Mouse (Mus musculus) hindbrain, embryonic 16.5 days (tissue): ENCODE data around the gene Cox17. TPM values are rescaled to one million over a fixed set of nuclear protein-coding genes. Genes with fewer than 3 reads are reported as not detected.

ENCODE experiments used
- ATAC-seq: fragments of 200-750 bp; cut with Nextera tagmentation; 2 replicates; pipeline ENCODE4 v1.8.0; 2017; ENCODE audit warnings: moderate TSS enrichment, moderate library complexity
- H3K27ac ChIP-seq: fragments of 300-500 bp; sonication (generic); 2 replicates; pipeline ENCODE4 v1.5.1; 2014; ENCODE audit warnings: low read depth, mild to moderate bottlenecking, control low read depth, low read length, moderate library complexity
- H3K27me3 ChIP-seq: fragments of 300-500 bp; sonication (generic); replicated peaks from 2 replicates; pipeline ENCODE4 v1.6.1; 2014; ENCODE audit warnings: low read length; ENCODE audit not compliant: control insufficient read depth, insufficient read depth
- H3K36me3 ChIP-seq: fragments of 300-500 bp; sonication (generic); 2 replicates; pipeline ENCODE4 v1.6.1; 2014; ENCODE audit warnings: mild to moderate bottlenecking, low read length, moderate library complexity, mixed read lengths; ENCODE audit not compliant: control insufficient read depth, insufficient read depth
- H3K4me1 ChIP-seq: fragments of 300-500 bp; sonication (generic); 2 replicates; pipeline ENCODE4 v1.6.1; 2014; ENCODE audit warnings: low read depth, low read length; ENCODE audit not compliant: control insufficient read depth, insufficient read depth
- H3K4me2 ChIP-seq: fragments of 300-500 bp; sonication (generic); 2 replicates; pipeline ENCODE4 v1.6.1; 2014; ENCODE audit warnings: mild to moderate bottlenecking, low read length, control low read depth, moderate library complexity
- H3K4me3 ChIP-seq: fragments of 300-500 bp; sonication (generic); 2 replicates; pipeline ENCODE4 v1.5.1; 2014; ENCODE audit warnings: mild to moderate bottlenecking, low read length, control low read depth, moderate library complexity
- H3K9ac ChIP-seq: fragments of 300-500 bp; sonication (generic); 2 replicates; pipeline ENCODE4 v1.6.1; 2014; ENCODE audit warnings: low read depth, mild to moderate bottlenecking, control low read depth, low read length, moderate library complexity
- H3K9me3 ChIP-seq: fragments of 300-500 bp; sonication (generic); 2 replicates; pipeline ENCODE4 v1.6.1; 2014; ENCODE audit warnings: mild to moderate bottlenecking, low read length, moderate library complexity; ENCODE audit not compliant: control insufficient read depth
- WGBS: fragments of 180-500 bp; shearing (Covaris S2); extraction: QIAGEN DNeasy Blood & Tissue Kit; methylation state at CpG from one replicate; pipeline ENCODE4 v1.1.7; 2014; 5-methylcytosine and 5-hydroxymethylcytosine counted together
- polyA plus RNA-seq: library from polyadenylated mRNA; unstranded; fragments of >200 nt; fragmentation: Nextera tagmentation; extraction: Ambion mirVana; gene quantifications from 2 replicates; pipeline ENCODE4 v1.2.1, GENCODE M21; 2015

Cox17 gene
- polyA plus RNA-seq, 1 experiment from 2014 or later = 71.9 TPM

DNA sequence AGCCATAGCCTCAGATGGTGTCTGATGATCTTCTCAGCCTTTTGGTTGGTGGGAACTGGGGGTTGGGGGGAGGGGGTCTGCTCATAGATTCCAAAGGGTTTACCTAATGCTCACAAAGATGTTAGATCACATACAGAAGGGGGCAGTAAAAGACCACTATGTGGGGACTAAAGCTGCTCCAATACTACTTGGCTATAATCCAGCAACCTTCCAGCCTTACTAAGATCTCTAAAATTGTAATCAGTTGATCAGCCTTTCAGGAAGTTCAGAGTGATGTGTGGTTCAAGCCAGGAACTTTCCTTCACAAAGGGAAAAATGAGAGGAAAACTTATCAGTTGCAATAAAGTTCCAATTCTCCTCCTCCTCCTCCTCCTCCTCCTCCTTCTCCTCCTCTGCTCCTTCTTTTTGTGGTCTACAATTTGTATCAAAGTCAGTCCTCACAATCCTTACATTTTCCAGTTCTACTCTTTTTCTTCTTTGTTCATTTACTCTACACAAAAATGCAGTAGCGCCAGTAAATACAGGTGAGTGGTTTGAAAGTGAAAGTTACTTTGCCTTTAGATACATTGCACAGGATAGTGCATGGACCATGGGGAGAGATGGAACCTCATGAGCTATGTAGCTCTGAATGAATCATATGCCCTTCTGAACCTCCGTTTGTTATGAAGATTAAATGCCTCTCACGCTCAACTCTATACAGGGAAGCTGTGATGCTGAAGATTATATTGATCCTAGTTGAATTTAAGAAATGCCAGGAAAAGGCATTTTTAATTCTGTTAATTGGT, 1.7 kb upstream of the Cox17 start:
- 78% methylated on average over 3 of the region's 3 CpGs for WGBS
- Histone ChIP-seq H3K9ac (no peak overlapping the region), H3K4me3 (no peak overlapping the region), H3K36me3 (no peaks in the 10 kb centered on the region; the same call in 1 of the 2 replicates), H3K9me3 (no peaks in the 10 kb centered on the region), H3K27ac (no peak overlapping the region), H3K4me1 (peaks cover 12% of the 10 kb centered on the region), H3K27me3 (no peaks in the 10 kb centered on the region), H3K4me2 (no peak overlapping the region)
- ATAC-seq = 0 out of 2 replicates have a peak, but pooled peaks have one; percentile 28

- H3K36me3 ChIP-seq = peaks cover 11% of the 10 kb centered on the region
- H3K4me1 ChIP-seq = peaks cover 10% of the 10 kb centered on the region
- WGBS = 66% methylated on average over 6 of the region's 6 CpGs
- no peaks in the 10 kb centered on the region for H3K27me3 ChIP-seq
- no peaks in the 10 kb centered on the region for H3K9me3 ChIP-seq
- peak overlapping the region; percentile 95 for H3K4me3 ChIP-seq
- ATAC-seq = no peak
- H3K4me2 ChIP-seq = peak overlapping the region; percentile 81
- no peak overlapping the region for H3K27ac ChIP-seq
- peak overlapping the region; percentile 27 for H3K9ac ChIP-seq
These were observed 797 bp downstream of the Cox17 start for GRCm38 (mm10) chr16:38347588-38347987.

GRCm38 (mm10) chr16:38348217-38348761, 1.5 kb downstream of the Cox17 start:
- no peak for ATAC-seq
- peaks cover 11% of the 10 kb centered on the region for H3K36me3 ChIP-seq
- no peak overlapping the region for H3K9ac ChIP-seq
- H3K4me3 ChIP-seq = no peak overlapping the region
- H3K4me2 ChIP-seq = no peak overlapping the region
- H3K9me3 ChIP-seq = no peaks in the 10 kb centered on the region
- peaks cover 10% of the 10 kb centered on the region for H3K4me1 ChIP-seq
- H3K27me3 ChIP-seq = no peaks in the 10 kb centered on the region
- no peak overlapping the region for H3K27ac ChIP-seq
- WGBS = 90% methylated on average over 9 of the region's 9 CpGs

DNA sequence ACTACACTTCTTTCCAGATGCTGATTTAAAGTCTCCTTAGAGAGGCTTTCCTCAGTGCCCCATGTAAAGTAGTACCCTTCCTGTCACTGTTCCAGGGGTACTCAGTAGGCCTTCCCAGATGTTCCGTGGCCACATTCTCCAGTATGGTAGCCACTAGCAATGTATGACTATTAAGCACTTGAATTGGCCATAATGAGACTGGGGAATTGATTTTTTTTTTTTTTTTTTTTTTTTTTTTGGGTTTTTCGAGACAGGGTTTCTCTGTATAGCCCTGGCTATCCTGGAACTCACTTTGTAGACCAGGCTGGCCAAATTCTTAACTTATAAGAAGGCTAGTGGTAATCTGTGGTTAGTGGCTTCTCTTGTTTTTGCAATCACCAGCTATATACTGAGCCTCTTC, 3.1 kb downstream of the Cox17 start:
- Histone ChIP-seq H3K4me3 (no peak overlapping the region), H3K36me3 (peaks cover 11% of the 10 kb centered on the region), H3K27ac (no peak overlapping the region), H3K4me1 (peaks cover 10% of the 10 kb centered on the region), H3K4me2 (no peak overlapping the region), H3K9ac (no peak overlapping the region), H3K27me3 (no peaks in the 10 kb centered on the region), H3K9me3 (no peaks in the 10 kb centered on the region)
- 95% methylated on average over 2 of the region's 2 CpGs for WGBS
- ATAC-seq = no peak

DNA sequence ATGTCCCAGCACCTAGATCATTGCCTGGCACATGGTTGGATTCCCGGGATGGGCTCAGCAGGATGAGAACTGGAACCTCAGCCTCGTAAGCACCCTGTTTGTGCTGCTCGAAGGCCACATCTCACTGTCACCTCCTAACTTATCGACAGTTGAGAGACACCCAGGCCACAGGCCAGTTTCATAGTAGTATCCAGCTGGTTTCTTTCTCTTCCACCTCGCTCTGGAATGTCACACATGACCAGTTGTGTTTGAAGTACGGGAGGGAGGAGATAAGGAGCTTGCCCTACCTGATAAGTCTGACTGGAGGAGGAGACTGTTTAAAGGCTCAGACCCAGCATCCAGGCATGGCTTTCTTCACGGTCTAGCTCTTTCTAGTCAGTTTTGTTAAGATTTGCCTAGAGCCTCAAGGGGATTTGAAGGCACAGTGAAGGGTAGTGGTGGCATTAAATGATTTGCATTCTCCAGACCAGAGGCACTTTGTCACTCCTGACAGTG, 3.6 kb downstream of the Cox17 start:
- no peaks in the 10 kb centered on the region for H3K27me3 ChIP-seq
- WGBS = 91% methylated on average over 7 of the region's 7 CpGs
- no peaks in the 10 kb centered on the region for H3K9me3 ChIP-seq
- no peak for ATAC-seq
- H3K4me2 ChIP-seq = no peak overlapping the region
- H3K27ac ChIP-seq = no peak overlapping the region
- H3K4me3 ChIP-seq = no peak overlapping the region
- H3K9ac ChIP-seq = no peak overlapping the region
- H3K4me1 ChIP-seq = peaks cover 10% of the 10 kb centered on the region
- H3K36me3 ChIP-seq = peaks cover 11% of the 10 kb centered on the region

GRCm38 (mm10) chr16:38350939-38351338, 4.1 kb downstream of the Cox17 start:
- peaks cover 11% of the 10 kb centered on the region for H3K36me3 ChIP-seq
- 85% methylated on average over 6 of the region's 6 CpGs for WGBS

GRCm38 (mm10) chr16:38352031-38352430, 5.2 kb downstream of the Cox17 start:
- H3K36me3 ChIP-seq = peaks cover 11% of the 10 kb centered on the region
- H3K9me3 ChIP-seq = no peaks in the 10 kb centered on the region
- H3K27ac ChIP-seq = no peak overlapping the region
- H3K27me3 ChIP-seq = no peaks in the 10 kb centered on the region
- peaks cover 10% of the 10 kb centered on the region for H3K4me1 ChIP-seq
- H3K4me2 ChIP-seq = no peak overlapping the region
- ATAC-seq = no peak
- 79% methylated on average over 7 of the region's 7 CpGs for WGBS
- no peak overlapping the region for H3K9ac ChIP-seq
- H3K4me3 ChIP-seq = no peak overlapping the region

More at GRCm38 (mm10) chr16:38350939-38351338, 4.1 kb downstream of the Cox17 start:
- Histone ChIP-seq H3K27ac (no peak overlapping the region), H3K27me3 (no peaks in the 10 kb centered on the region), H3K4me3 (no peak overlapping the region), H3K4me2 (no peak overlapping the region), H3K4me1 (peaks cover 10% of the 10 kb centered on the region), H3K9me3 (no peaks in the 10 kb centered on the region), H3K9ac (no peak overlapping the region)
- ATAC-seq = no peak

- no peak for ATAC-seq
- H3K9me3 ChIP-seq = no peaks in the 10 kb centered on the region
- peaks cover 5% of the 10 kb centered on the region for H3K4me1 ChIP-seq
- H3K27ac ChIP-seq = no peak overlapping the region
- H3K27me3 ChIP-seq = no peaks in the 10 kb centered on the region
- no peak overlapping the region for H3K4me2 ChIP-seq
- H3K36me3 ChIP-seq = peaks cover 11% of the 10 kb centered on the region
- no peak overlapping the region for H3K9ac ChIP-seq
- no peak overlapping the region for H3K4me3 ChIP-seq
These were observed 6.1 kb downstream of the Cox17 start for GRCm38 (mm10) chr16:38352851-38353250.

DNA sequence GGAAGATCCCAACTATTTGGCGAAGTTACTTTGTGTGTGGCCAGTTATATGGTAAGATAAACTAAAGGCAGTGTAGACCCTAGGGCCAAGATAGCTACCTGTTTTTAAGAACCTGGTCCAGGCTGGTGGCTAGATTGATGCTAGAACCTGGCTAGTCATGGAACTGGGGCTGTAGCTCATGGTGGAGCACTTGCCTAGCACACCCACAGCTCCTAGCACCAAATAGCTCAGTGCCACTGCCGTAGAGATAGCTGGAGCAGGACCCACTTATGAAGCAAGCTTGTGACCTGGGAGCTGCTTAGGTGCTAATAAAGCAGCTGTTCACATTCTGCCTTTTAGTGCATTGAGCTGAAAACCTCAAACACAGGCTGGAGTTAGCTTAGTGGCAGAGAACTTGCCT, 6.9 kb downstream of the Cox17 start:
- Histone ChIP-seq H3K36me3 (peaks cover 11% of the 10 kb centered on the region), H3K4me1 (no peaks in the 10 kb centered on the region), H3K27ac (no peak overlapping the region), H3K4me3 (no peak overlapping the region), H3K4me2 (no peak overlapping the region), H3K9ac (no peak overlapping the region), H3K9me3 (no peaks in the 10 kb centered on the region), H3K27me3 (no peaks in the 10 kb centered on the region)
- 89% methylated on average over 2 of the region's 2 CpGs for WGBS
- no peak for ATAC-seq
